ENCODE assay signal across 25 mouse cellular contexts in genomic region chr10:21270905-21271304, GRCm38 (mm10).
"Had no signal": no experiment of that assay in that cellular context is flagged by ENCODE, and none has a peak within 500 bp of the region (broad histone marks: within the 10 kb centered on the region; RNA-seq: fewer than 3 reads in every experiment).

No protein-coding gene starts in this region.

- H3K4me3 ChIP-seq: gastrocnemius, adult 2 months; heart, adult 2 months; heart, embryonic 13.5 days; heart, embryonic 15.5 days; hindbrain, embryonic 10.5 days; hindbrain, embryonic 12.5 days; intestine, embryonic 15.5 days; layer of hippocampus, adult 2 months; left cerebral cortex, adult 2 months; limb, embryonic 10.5 days; limb, embryonic 12.5 days had no signal

- H3K9me3 ChIP-seq: heart, embryonic 13.5 days; heart, embryonic 15.5 days; hindbrain, embryonic 10.5 days; hindbrain, embryonic 12.5 days; intestine, embryonic 15.5 days; limb, embryonic 10.5 days; limb, embryonic 12.5 days had no signal

- H3K27me3 ChIP-seq: heart, embryonic 13.5 days; heart, embryonic 15.5 days; hindbrain, embryonic 12.5 days; intestine, embryonic 15.5 days; limb, embryonic 12.5 days had no signal

- H3K4me1 ChIP-seq: hindbrain, embryonic 10.5 days; hindbrain, embryonic 12.5 days; intestine, embryonic 15.5 days; limb, embryonic 10.5 days; limb, embryonic 12.5 days had no signal

- H3K4me2 ChIP-seq: heart, embryonic 11.5 days; heart, embryonic 13.5 days; heart, embryonic 15.5 days; hindbrain, embryonic 12.5 days; hindbrain, embryonic 14.5 days; intestine, embryonic 15.5 days; limb, embryonic 12.5 days had no signal

- H3K27ac ChIP-seq: gastrocnemius, adult 2 months; heart, adult 2 months; heart, embryonic 13.5 days; heart, embryonic 15.5 days; hindbrain, embryonic 10.5 days; hindbrain, embryonic 12.5 days; hindbrain, embryonic 14.5 days; intestine, embryonic 15.5 days; layer of hippocampus, adult 2 months; left cerebral cortex, adult 2 months; limb, embryonic 10.5 days; limb, embryonic 12.5 days had no signal

- H3K36me3 ChIP-seq: heart, embryonic 13.5 days; heart, embryonic 15.5 days; hindbrain, embryonic 10.5 days; hindbrain, embryonic 12.5 days; intestine, embryonic 15.5 days; limb, embryonic 10.5 days; limb, embryonic 12.5 days had no signal

- H3K9ac ChIP-seq: heart, embryonic 13.5 days; heart, embryonic 15.5 days; hindbrain, embryonic 12.5 days; hindbrain, embryonic 14.5 days; intestine, embryonic 15.5 days; limb, embryonic 12.5 days had no signal

- DNase-seq: gastrocnemius, adult 2 months; gastrocnemius, postnatal 10 days; gastrocnemius, postnatal 25 days; heart, adult 2 months; heart, postnatal 14 days; heart, postnatal 4 days; kidney, adult 18-20 months; kidney, adult 8-10 months; kidney, postnatal 10 days; kidney, postnatal 25 days; kidney, postnatal 4 days had no signal

- ATAC-seq: hindbrain, embryonic 16.5 days; inflammation-experienced regulatory T-cells, adult 6 months; intestine, embryonic 15.5 days; intestine, postnatal 0 days had no signal
